Mouse (Mus musculus) cerebellum, adult 2 months (tissue): ENCODE results near the gene Il23a. TPM values are rescaled to one million over a fixed set of nuclear protein-coding genes. Genes with fewer than 3 reads are reported as not detected.
"Not testable (repeated sequence)": the region's sequence is repeated elsewhere in the genome, so short reads cannot be mapped to it uniquely, and the experiment has no call there.

ENCODE experiments used
- DNase-seq, 2 experiments: peaks; one replicate each; pipeline ENCODE4 v3.0.0; 2021
- H3K27ac ChIP-seq: fragments of 200-500 bp; 2 replicates; pipeline ENCODE4 v1.5.1; 2012; ENCODE audit warnings: low read length, control low read depth, inconsistent platforms; ENCODE audit not compliant: insufficient read depth
- H3K27me3 ChIP-seq: fragments of 200-500 bp; 2 replicates; pipeline ENCODE4 v1.6.1; 2012; ENCODE audit warnings: inconsistent platforms, mild to moderate bottlenecking, low read length, moderate library complexity; ENCODE audit not compliant: control insufficient read depth, insufficient read depth
- H3K4me1 ChIP-seq: fragments of 200-500 bp; 2 replicates; pipeline ENCODE4 v1.6.1; 2011; ENCODE audit warnings: low read length; ENCODE audit not compliant: control insufficient read depth, insufficient read depth
- H3K4me3 ChIP-seq: fragments of 200-500 bp; replicated peaks from 2 replicates; pipeline ENCODE3; 2011; ENCODE audit warnings: mild to moderate bottlenecking, low read depth, low read length, control low read depth; ENCODE audit not compliant: insufficient read depth
- CTCF ChIP-seq: fragments of 200-500 bp; IDR thresholded peaks from 2 replicates; pipeline ENCODE4 v1.5.1; 2011; ENCODE audit warnings: low read depth, mild to moderate bottlenecking, control low read depth, low read length, moderate library complexity, borderline replicate concordance; ENCODE audit not compliant: insufficient read depth
- POLR2A ChIP-seq: fragments of 200-500 bp; IDR thresholded peaks from 2 replicates; pipeline ENCODE4 v1.6.1; 2011; ENCODE audit warnings: low read length, control low read depth, borderline replicate concordance; ENCODE audit not compliant: insufficient read depth
- WGBS: fragments of 180-500 bp; shearing (Covaris S2); methylation state at CpG from one replicate; pipeline ENCODE4 v1.1.7; 2018; 5-methylcytosine and 5-hydroxymethylcytosine counted together
- polyA plus RNA-seq: library from polyadenylated mRNA; depleted of rRNA; stranded (reverse); fragments of >200 nt; gene quantifications from 2 replicates; pipeline ENCODE4 v1.2.3, GENCODE M21; 2012

Gene Il23a
- polyA plus RNA-seq, 1 experiment: 1.2 TPM

DNA sequence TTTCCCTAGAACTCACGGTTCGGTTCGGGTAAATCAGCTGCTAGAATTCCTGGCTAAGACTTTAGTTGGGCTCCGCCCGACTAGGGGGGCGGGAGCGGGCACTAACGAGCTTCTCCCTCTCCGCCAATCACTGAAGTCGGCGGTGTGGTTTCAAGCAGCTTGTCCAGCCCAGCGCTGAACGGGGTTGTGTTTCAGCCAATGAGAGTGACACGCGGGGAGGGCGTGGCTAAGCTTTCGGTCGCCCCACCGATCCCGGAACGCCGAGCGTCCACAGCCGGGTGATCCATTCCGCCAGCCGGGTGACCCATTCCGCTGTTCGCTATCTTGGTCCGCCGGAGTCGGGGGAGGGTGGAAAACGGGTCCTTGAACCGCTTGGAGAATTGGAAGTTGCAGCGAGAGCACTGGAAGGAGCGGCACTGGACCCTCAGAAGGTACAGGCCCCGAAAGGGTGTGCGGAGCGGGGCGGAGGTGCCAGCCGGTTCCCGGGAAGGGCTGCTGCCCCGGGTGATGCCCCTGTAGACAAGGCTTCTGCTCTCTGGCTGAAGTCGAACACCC is 28.2 kb downstream of the Il23a start, which contains the start of gene Stat2:
Gene Stat2 (plus strand): TSS at position 273 of the 555 bp plus-strand sequence.
- H3K27me3 ChIP-seq: no peaks in the 10 kb centered on the region
- peak within 1 kb of the TSS; percentile 75 for H3K4me3 ChIP-seq
- peak; percentile 97 to 99 for DNase-seq
- H3K27ac ChIP-seq: peak within 1 kb of the TSS; percentile 52
- peak; percentile 90 for TF ChIP-seq POLR2A
- no peak for TF ChIP-seq CTCF
- WGBS: under 1% methylated on average over 43 of the region's 43 CpGs
- H3K4me1 ChIP-seq: peaks cover 5% of the 10 kb centered on the region; the same call in 1 of the 2 replicates

DNA sequence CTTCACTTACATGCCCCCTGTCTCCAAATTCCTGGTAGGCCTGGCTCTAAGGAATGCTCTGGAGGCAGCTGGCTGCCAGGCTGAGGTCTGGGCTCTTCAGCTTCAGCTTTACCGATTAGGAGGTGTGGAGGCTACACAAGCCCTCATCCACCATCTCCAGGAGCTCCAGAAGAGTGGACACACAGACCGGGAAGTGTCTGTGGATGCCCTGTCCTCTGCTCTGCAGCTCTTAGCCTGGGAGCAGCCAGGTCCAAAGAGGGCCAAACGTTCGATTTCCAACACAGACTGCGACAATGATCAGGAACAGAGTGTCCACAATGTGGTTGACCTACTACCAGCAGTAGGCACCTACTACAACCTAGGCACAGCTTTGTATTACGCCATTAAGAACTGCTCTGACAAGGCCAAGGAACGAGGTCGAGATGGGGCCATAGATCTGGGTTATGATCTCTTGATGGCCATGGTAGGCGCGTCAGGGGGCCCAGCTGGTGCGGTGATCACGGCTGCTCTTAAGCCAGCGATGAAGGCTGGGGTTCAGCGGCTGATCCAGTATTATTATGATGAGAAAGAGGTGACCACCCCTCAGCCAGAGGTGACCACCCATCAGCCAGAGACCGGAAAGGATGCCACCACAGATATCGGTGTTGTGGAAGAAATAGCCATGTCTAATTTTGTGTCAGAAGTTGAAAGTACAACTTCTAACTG is 29.2 kb downstream of the Il23a start:
- Histone ChIP-seq H3K4me3 (no peak overlapping the region), H3K27ac (no peak overlapping the region), H3K27me3 (no peaks in the 10 kb centered on the region), H3K4me1 (peaks cover 5% of the 10 kb centered on the region; the same call in 1 of the 2 replicates)
- no peak for TF ChIP-seq CTCF
- TF ChIP-seq POLR2A: no peak
- no peak for DNase-seq
- 91% methylated on average over 16 of the region's 16 CpGs for WGBS

DNA sequence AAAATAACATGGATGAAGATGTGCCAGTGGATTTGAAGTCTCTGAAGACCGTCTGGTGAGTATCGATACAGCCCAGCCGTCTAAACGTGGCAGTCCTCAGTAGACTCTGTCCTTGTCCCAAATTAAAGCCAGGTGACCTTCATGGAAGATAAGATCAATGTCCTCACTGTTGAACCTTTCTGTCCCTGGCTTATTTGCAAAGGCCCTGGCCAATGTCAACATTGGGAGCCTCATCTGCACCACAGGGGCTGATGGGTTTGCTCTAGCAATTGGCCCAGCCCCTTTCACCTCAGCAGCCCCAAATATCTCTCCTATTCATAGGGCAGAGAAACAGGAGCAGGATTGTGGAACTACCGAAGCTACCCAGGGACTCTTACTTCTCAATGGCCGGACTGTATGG is 30.2 kb downstream of the Il23a start, which contains the start of gene Apof:
Gene Apof (plus strand): TSS at position 301 of the 400 bp plus-strand sequence.
- no peak within 1 kb of the TSS for H3K27ac ChIP-seq
- WGBS: 88% methylated on average over 6 of the region's 6 CpGs
- DNase-seq: no peak
- TF ChIP-seq CTCF: no peak
- TF ChIP-seq POLR2A: no peak
- H3K4me1 ChIP-seq: peaks cover 5% of the 10 kb centered on the region; the same call in 1 of the 2 replicates
- H3K4me3 ChIP-seq: no peak within 1 kb of the TSS
- H3K27me3 ChIP-seq: no peaks in the 10 kb centered on the region

DNA sequence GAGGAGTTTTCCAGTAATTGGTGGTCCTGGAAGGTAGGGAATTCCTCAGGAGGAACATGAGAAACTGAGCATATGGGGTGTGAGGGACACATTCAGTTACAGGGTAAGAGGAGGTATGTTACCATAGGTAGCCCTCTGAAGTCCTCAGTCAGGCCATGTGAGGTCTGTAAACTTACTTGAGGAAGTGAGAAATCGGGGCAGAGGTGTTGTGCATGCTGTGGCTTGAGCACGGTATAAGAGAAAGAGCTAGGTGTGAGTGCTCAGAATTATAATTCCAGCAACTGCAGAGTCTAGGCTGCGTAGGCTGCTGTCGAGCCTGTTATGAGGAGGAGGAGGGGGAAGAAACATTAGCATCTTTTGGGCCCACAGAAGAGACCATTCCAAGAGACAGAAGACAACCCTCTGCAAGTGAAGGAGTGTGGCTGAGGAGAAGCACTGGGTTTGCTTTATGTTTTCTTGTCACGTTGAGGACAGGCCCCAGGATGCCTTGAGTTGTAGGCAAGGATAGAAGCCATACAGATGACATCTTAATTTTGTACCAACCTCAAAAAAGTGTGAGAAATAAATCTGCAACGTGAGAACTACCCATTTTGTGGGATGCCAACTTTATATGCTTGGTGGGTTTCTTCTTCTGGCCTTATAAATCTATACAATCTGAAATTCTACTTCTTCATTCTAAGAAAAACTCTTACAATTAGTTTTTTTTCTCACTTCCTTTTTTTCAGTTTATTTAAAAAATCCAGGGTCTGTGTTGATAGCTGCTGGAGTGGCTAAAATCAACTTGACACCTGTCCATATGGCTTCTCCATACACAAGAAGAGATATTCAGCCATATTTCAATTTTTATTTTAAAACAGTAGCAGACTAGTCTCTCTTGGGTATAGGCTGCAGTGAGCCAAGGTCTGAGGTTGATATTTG is 34.9 kb downstream of the Il23a start:
- DNase-seq: no peak
- no peak overlapping the region for H3K4me3 ChIP-seq
- H3K4me1 ChIP-seq: no peaks in the 10 kb centered on the region
- WGBS: 69% methylated on average over 6 of the region's 6 CpGs
- no peak overlapping the region for H3K27ac ChIP-seq
- H3K27me3 ChIP-seq: no peaks in the 10 kb centered on the region
- TF ChIP-seq CTCF (no peak), POLR2A (no peak)

DNA sequence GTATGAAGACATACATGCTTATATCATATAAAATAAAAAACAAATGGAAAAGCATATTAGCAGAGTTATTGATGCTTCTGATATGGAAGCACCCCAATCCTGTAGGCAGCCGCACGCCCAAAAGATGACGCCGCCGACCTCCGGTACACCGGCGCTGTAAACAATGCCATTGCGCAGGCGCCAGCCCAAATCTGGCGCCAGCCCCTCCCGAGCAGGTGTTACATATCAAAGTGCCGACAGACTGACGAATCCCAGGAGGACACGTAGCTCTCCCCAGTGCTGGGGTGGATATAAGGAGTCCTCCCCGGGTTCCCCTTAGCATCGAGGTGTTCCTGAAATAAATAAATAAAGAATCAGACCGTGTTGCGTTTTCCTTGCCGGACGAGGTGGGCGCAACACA is 36.3 kb downstream of the Il23a start:
- Histone ChIP-seq H3K4me3 (no peak overlapping the region), H3K27me3 (no peaks in the 10 kb centered on the region), H3K4me1 (no peaks in the 10 kb centered on the region), H3K27ac (no peak overlapping the region)
- peak in 1 of 2 experiments; percentile 39 for DNase-seq
- WGBS: 82% methylated on average over 22 of the region's 22 CpGs
- TF ChIP-seq POLR2A (no peak), CTCF (no peak)

DNA sequence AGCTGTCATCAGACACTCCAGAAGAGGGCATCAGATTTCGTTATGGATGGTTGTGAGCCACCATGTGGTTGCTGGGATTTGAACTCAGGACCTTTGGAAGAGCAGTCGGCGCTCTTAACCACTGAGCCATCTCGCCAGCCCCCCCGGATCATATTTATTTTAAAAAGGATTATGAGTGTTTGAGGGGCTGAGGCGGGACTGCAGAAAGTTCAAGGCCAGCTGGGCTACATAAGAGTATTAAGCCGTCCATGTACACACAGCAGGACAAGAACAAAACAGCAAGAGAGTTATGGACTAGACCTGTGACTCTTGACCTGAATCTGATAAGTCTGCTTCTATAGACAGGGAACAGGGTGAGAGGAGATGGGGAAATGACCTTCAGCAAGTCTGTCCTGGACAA is 38.2 kb downstream of the Il23a start:
- WGBS: 87% methylated on average over 7 of the region's 7 CpGs
- not testable (repeated sequence) for DNase-seq, H3K27me3 ChIP-seq, H3K27ac ChIP-seq, H3K4me1 ChIP-seq, H3K4me3 ChIP-seq

DNA sequence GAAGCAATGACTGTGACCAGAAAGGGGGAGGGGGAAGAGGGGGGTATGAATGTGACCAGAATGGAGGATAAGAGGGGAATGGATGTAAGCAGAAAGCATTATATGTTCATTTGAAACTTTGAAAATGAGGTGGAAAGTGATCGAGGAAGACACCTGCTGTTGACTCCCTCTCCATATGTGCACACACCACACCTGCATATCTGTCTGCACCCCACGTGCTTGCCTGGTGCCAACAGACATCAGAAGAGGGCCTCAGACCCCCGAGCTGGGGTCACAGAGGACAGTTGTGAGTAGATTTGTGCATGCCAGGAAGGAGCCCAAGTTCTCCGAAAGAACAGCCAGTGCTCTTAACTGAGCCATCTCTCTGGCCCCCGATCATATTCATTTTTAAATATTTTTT is 38.6 kb downstream of the Il23a start:
- WGBS: 87% methylated on average over 5 of the region's 5 CpGs
- no peak for TF ChIP-seq POLR2A
- TF ChIP-seq CTCF: no peak
- Histone ChIP-seq H3K27ac (no peak overlapping the region), H3K27me3 (no peaks in the 10 kb centered on the region), H3K4me1 (no peaks in the 10 kb centered on the region), H3K4me3 (no peak overlapping the region)
- no peak for DNase-seq

DNA sequence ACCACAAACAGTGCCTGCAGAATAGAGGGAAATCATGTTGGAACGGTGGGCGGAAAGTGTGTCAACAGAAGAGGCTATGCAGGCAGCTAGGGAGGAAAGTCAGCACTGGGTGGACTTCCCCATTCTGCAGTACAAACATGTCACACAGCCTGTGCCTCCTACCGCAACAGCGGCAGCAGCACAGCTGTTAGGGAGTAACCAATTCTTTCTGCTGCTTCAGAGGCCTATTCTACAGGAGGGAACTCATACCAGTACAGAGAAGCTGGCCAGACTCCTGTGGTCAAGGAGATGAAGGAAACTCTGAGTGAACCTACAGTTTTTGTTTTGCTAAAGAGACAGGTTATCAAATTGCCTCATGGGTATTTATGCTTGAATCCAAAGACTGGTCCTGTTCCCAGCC is 39.6 kb downstream of the Il23a start:
- no peak overlapping the region for H3K4me3 ChIP-seq
- no peak overlapping the region for H3K27ac ChIP-seq
- no peaks in the 10 kb centered on the region for H3K4me1 ChIP-seq
- DNase-seq: no peak
- H3K27me3 ChIP-seq: no peaks in the 10 kb centered on the region
- TF ChIP-seq POLR2A (no peak), CTCF (no peak)
- 80% methylated on average over 4 of the region's 4 CpGs for WGBS
